Mouse (Mus musculus) CD8-positive naive resting alpha-beta T cell, adult 2 months (primary cell): ENCODE results near the gene Fmo2.

Source experiments
- DNase-seq, 2 experiments: peaks; one replicate each; pipeline ENCODE4 v3.0.0; 2022; ENCODE audit warnings: low read depth in 2 of 2, low spot score in 2 of 2

Gene Fmo2

DNA sequence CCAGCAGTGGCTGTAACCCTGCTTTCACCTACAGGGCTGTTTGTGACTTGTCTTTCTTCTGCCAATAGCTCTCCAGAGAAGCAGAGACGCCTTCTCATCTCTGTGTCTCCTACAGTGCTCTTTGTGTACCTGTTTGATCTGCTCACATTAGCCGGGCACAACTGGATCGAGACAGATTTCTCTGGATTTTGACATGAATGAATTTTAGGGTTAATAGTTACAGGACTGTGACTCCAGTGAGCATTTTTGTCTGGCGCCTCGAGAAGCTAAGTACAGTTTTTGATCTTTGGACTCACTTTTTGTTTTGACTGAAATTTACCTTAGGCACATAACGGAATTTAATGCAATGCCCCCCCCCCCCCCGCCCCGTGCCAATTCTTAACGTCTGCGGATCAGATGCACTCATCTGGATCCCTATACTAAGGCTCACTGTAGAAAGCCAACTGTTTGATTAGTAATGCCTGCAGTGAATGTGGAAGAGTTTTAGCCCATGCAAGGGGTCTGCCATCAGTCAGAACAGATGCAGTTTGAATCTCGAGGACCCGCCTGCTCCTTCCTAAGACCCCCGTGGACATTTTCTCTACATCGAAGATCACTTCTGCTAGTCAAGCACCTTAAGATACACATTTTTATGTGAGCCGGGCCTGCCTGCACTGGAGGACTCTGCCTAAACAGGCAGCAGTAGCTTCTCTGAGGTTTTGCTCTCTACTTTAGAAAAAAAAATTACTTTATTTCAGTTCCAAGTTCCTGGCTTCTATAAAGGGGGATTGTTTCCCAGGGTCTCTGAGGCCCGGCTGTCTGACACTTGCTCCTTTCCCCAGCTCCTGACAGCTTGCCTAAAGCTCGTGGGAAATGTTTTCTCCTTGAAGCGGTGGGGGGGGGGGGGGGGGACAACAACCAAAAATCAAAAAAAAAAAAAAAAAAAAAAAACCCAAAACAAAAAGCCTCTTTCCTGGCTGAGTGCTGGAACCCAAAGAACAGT, 40.5 kb downstream of the Fmo2 start:
- DNase-seq = no peak

DNA sequence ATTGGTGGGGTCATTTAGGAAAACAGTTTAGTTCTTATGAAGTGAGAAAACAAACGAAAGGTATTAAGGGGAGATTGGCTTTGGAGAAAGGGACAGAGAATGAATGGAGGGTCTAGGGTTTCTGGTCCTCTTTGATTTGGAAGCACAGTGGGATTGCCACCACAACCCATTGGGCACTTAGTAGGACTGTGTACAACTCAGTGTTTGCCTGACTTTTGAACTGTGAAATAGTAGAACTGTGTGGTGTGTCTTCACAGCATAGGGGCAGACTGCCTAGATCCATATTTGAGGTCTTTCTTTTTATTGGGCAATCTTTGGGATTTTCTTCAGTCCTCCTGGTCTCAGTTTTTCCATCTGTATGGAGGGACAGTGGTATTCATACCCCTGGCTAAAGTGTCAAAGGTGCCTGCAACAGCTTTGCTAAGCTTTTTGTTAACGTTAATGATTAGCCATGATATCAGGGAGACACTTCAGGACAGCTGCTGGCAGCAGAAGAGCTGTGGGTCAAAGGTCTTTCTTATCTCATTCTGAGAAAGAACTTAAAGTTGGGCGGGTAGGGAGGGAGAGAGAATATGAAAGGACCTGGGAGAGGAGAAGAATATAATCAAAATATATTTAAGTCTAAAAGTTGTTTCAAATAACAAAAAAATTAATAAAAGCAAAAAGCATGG, 44.6 kb downstream of the Fmo2 start:
- DNase-seq = no peak

DNA sequence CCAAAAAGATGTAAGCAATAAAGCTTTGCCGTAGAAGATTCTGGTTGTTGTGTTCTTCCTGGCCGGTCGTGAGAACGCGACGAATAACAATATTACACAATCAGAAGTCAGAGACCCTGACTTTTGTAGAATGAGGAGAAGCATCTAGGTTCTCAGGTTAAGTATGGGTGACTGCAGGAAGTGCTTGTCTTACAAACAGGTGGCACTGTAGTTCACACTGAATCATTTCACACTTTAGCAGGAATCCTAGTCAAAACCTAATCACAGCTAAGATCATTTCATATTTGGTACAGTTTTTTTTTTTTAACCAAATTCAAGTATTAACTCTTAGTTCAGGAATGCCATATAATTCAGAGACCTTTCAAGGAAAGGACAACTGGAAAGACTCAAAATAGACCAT, 51.0 kb downstream of the Fmo2 start:
- no peak for DNase-seq

DNA sequence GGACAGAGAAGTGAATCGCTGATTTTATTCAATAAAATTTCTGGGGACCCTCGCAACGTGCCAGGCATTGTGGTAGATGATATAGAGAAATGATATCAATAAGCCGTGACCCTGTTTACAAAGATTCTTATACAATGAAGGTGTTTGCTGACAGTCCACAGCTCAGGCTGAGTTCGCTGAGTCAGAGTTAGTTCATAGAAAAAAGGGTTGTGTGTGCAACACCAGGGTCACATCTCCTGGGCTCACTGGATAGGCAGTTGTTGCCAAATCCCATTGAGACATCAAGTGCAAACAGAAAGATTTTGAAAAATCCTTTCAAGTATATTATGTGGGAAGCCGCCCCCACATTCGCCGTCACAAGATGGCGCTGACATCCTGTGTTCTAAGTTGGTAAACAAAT, 58.3 kb downstream of the Fmo2 start:
- no peak for DNase-seq

DNA sequence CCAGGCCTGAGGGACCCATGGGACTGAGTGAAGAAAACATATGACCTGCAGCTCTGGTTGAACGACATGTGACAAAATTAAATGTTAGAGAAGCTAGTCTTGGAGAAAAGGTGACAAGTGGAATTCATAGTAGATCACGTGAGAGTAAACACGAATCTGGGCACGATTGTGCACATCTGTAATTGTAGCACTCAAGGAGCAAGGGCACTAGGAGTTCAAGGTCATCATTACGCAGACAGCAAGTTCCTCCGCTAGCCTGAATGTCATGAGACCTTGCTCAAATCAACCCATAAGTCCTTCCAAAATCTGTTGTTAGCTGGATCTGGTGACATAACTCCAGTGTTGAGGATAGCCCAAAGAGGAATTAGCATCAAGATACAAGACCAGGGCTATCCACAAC, 59.5 kb downstream of the Fmo2 start:
- DNase-seq = no peak

DNA sequence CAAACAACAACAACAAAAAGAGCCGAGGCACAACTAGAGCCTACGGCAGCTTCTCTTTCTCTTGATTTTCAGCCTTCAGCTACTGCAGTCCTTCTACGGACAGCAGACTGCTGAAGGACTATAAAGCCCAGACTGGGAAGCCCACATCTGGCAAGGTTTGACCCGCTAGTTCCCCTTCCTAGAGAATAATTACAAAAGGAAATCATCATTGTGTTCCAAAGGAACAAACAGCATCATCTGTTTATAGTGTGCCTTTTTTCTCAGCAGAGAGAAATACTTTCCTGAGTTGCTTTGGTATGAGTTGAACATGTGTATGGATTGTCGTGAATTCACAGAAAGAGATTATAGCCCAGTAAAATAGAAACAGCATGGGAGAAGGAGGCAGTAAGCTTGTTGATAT, 64.2 kb downstream of the Fmo2 start:
- no peak for DNase-seq

DNA sequence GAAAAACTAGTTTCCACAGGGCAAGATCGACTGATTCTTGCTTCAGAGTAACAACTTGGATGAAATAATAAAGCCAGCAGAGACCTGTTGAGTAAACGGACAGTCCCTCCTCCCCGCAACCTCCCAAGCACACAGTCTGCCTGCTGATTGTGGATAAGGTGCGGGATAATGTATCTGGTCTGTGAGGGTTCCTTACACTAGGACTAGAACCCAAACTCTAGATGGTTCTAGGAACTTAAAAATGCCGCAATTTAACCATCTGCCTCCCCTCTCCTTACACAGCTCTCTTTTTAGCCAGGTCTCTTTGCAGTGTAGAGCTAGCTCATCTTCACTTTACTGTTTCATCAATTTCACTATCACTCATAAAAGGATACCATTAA, 66.0 kb downstream of the Fmo2 start:
- DNase-seq = no peak

DNA sequence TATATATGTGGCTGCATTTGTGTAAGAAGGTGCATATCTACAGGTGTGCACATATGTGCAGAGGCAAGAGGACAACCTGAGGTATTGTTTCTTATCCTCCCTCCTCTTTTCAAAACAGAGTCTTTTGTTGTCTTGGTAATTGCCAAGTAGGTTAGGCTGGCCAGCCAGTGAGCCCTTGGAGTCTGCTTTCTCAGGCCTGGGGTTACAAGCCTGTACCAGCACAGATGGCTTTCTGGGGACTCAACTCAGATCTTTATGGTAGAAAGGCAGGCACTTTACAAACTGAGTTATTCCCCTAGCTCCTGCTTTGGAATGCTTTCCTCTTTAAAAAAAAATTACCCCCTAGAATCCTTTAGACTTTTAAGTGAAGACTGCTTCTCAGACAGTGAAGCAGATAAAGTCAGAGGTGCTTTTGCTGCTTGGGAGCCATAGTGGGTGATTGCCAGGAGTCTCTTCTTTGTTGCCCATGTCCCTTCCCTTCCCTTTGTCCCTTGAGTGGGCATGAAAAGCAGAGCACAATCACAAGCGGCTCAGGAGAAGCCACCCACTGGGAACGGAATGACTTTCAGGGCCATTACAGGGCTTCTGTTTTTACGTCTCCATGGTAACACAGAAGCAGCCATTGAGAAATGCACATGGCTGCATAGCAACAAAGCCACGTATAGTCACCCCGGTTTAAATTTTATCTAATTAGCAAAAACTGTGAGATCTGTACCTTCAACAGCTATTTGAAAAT, 66.5 kb downstream of the Fmo2 start:
- DNase-seq = no peak
